Mouse (Mus musculus) kidney, adult 11 months (tissue): ENCODE measurements around the gene Camsap3.
A peak's percentile ranks its signal among the peaks of the same experiment; 100 is the strongest.

Experiments used
- DNase-seq: peaks from one replicate; pipeline ENCODE4 v3.0.0; 2022

Camsap3 gene

GRCm38 (mm10) chr8:3603439-3603838 is 16.3 kb downstream of the Camsap3 start:
- DNase-seq = no peak

GRCm38 (mm10) chr8:3606593-3606992 is 19.5 kb downstream of the Camsap3 start:
- DNase-seq = peak; percentile 33

GRCm38 (mm10) chr8:3607822-3608221 is 20.7 kb downstream of the Camsap3 start:
- no peak for DNase-seq

- peak; percentile 79 for DNase-seq
Measured at GRCm38 (mm10) chr8:3609046-3609815, 22.1 kb downstream of the Camsap3 start.

GRCm38 (mm10) chr8:3609816-3610150 is 22.7 kb downstream of the Camsap3 start:
- peak; percentile 91 for DNase-seq

GRCm38 (mm10) chr8:3621199-3621970 is 34.3 kb downstream of the Camsap3 start, which contains the start of the genes Xab2 and Pet100:
TSS of gene Xab2 (minus strand) at chr8:3621316.
TSS of gene Pet100 (plus strand) at chr8:3621548.
- peak; percentile 100 for DNase-seq

GRCm38 (mm10) chr8:3622119-3622518 is 35.0 kb downstream of the Camsap3 start:
- DNase-seq = no peak

GRCm38 (mm10) chr8:3625445-3625844 is 38.4 kb downstream of the Camsap3 start, which contains the start of gene Pcp2:
TSS of gene Pcp2 (minus strand) at chr8:3625545.
- no peak for DNase-seq

GRCm38 (mm10) chr8:3626971-3627370 is 39.9 kb downstream of the Camsap3 start:
- no peak for DNase-seq

- peak; percentile 42 for DNase-seq
Measured at GRCm38 (mm10) chr8:3628014-3628413, 40.9 kb downstream of the Camsap3 start.

GRCm38 (mm10) chr8:3630647-3631477 is 43.8 kb downstream of the Camsap3 start, which contains the start of gene Stxbp2:
TSS of gene Stxbp2 (plus strand) at chr8:3630955.
- DNase-seq = peak; percentile 83

- DNase-seq = no peak
Measured at GRCm38 (mm10) chr8:3631478-3631875, 44.4 kb downstream of the Camsap3 start.

GRCm38 (mm10) chr8:3645804-3646203 is 58.7 kb downstream of the Camsap3 start:
- peak; percentile 64 for DNase-seq

- no peak for DNase-seq
Measured at GRCm38 (mm10) chr8:3646824-3647531, 59.9 kb downstream of the Camsap3 start.

GRCm38 (mm10) chr8:3647561-3647960 is 60.5 kb downstream of the Camsap3 start:
- no peak for DNase-seq

- DNase-seq = no peak
Measured at GRCm38 (mm10) chr8:3648268-3648667, 61.2 kb downstream of the Camsap3 start.

- no peak for DNase-seq
Measured at GRCm38 (mm10) chr8:3648990-3649389, 61.9 kb downstream of the Camsap3 start.

- DNase-seq = no peak
Measured at GRCm38 (mm10) chr8:3652845-3653244, 65.8 kb downstream of the Camsap3 start.

- DNase-seq = no peak
Measured at GRCm38 (mm10) chr8:3654726-3655508, 67.8 kb downstream of the Camsap3 start.

- DNase-seq = no peak
Measured at GRCm38 (mm10) chr8:3655526-3655925, 68.4 kb downstream of the Camsap3 start, which contains the start of gene Retn. TSS of gene Retn (plus strand) at chr8:3655770.

GRCm38 (mm10) chr8:3656725-3657381 is 69.8 kb downstream of the Camsap3 start:
- DNase-seq = no peak
